Mouse (Mus musculus): ENCODE results near the gene Prkcz. TPM values are rescaled to one million over a fixed set of nuclear protein-coding genes. Genes with fewer than 3 reads are reported as not detected.

The Prkcz gene
- polyA plus RNA-seq, 1 experiment from 2014 or later: 82.1 TPM

GRCm38 (mm10) chr4:155283001-155283503, 78.1 kb downstream of the Prkcz start:
- Histone ChIP-seq H3K27ac (ENCODE audit: low read depth, low read length) (peak overlapping the region; percentile 28; the same call in 1 of the 2 replicates), H3K9ac (replicated peaks; ENCODE audit: low read depth, low read length) (no peak overlapping the region), H3K4me3 (ENCODE audit: low read depth, low read length) (no peak overlapping the region), H3K36me3 (ENCODE audit: control insufficient read depth, insufficient read depth, low read length) (no peaks in the 10 kb centered on the region), H3K9me3 (ENCODE audit: control insufficient read depth, low read length) (no peaks in the 10 kb centered on the region), H3K4me1 (ENCODE audit: control insufficient read depth, insufficient read depth, low read length) (peaks cover 4% of the 10 kb centered on the region; the same call in 1 of the 2 replicates), H3K27me3 (ENCODE audit: control insufficient read depth, insufficient read depth, low read length) (no peaks in the 10 kb centered on the region), H3K4me2 (ENCODE audit: low read depth, low read length) (no peak overlapping the region)
- ATAC-seq (ENCODE audit: low read depth): peak; percentile 24; the same call in 1 of the 2 replicates
- WGBS: 18% methylated on average over 11 of the region's 11 CpGs

GRCm38 (mm10) chr4:155282231-155282630, 78.9 kb downstream of the Prkcz start:
- Histone ChIP-seq H3K4me2 (ENCODE audit: low read depth, low read length) (no peak overlapping the region), H3K27ac (ENCODE audit: low read depth, low read length) (no peak overlapping the region), H3K27me3 (ENCODE audit: control insufficient read depth, insufficient read depth, low read length) (no peaks in the 10 kb centered on the region), H3K4me3 (ENCODE audit: low read depth, low read length) (no peak overlapping the region), H3K4me1 (ENCODE audit: control insufficient read depth, insufficient read depth, low read length) (peaks cover 4% of the 10 kb centered on the region; the same call in 1 of the 2 replicates), H3K9ac (replicated peaks; ENCODE audit: low read depth, low read length) (no peak overlapping the region), H3K36me3 (ENCODE audit: control insufficient read depth, insufficient read depth, low read length) (no peaks in the 10 kb centered on the region), H3K9me3 (ENCODE audit: control insufficient read depth, low read length) (no peaks in the 10 kb centered on the region)
- ATAC-seq (ENCODE audit: low read depth): no peak
- 75% methylated on average over 6 of the region's 6 CpGs for WGBS

GRCm38 (mm10) chr4:155281652-155282051, 79.5 kb downstream of the Prkcz start:
- Histone ChIP-seq H3K4me3 (ENCODE audit: low read depth, low read length) (no peak overlapping the region), H3K9ac (replicated peaks; ENCODE audit: low read depth, low read length) (no peak overlapping the region), H3K4me2 (ENCODE audit: low read depth, low read length) (no peak overlapping the region), H3K36me3 (ENCODE audit: control insufficient read depth, insufficient read depth, low read length) (no peaks in the 10 kb centered on the region), H3K27me3 (ENCODE audit: control insufficient read depth, insufficient read depth, low read length) (no peaks in the 10 kb centered on the region), H3K27ac (ENCODE audit: low read depth, low read length) (no peak overlapping the region), H3K9me3 (ENCODE audit: control insufficient read depth, low read length) (no peaks in the 10 kb centered on the region), H3K4me1 (ENCODE audit: control insufficient read depth, insufficient read depth, low read length) (peaks cover 4% of the 10 kb centered on the region; the same call in 1 of the 2 replicates)
- ATAC-seq (ENCODE audit: low read depth): no peak
- 89% methylated on average over 8 of the region's 8 CpGs for WGBS

- no peak overlapping the region for H3K4me2 ChIP-seq (ENCODE audit: low read depth, low read length)
Observed at GRCm38 (mm10) chr4:155281227-155281626, 79.9 kb downstream of the Prkcz start.

GRCm38 (mm10) chr4:155280768-155281121, 80.4 kb downstream of the Prkcz start:
- H3K4me2 ChIP-seq (ENCODE audit: low read depth, low read length): no peak overlapping the region
- H3K4me3 ChIP-seq (ENCODE audit: low read depth, low read length): no peak overlapping the region
- H3K36me3 ChIP-seq (ENCODE audit: control insufficient read depth, insufficient read depth, low read length): no peaks in the 10 kb centered on the region
- no peaks in the 10 kb centered on the region for H3K9me3 ChIP-seq (ENCODE audit: control insufficient read depth, low read length)
- no peak overlapping the region for H3K27ac ChIP-seq (ENCODE audit: low read depth, low read length)
- peaks cover 4% of the 10 kb centered on the region; the same call in 1 of the 2 replicates for H3K4me1 ChIP-seq (ENCODE audit: control insufficient read depth, insufficient read depth, low read length)
- WGBS: 86% methylated on average over 1 of the region's 1 CpGs
- no peak for ATAC-seq (ENCODE audit: low read depth)
- no peaks in the 10 kb centered on the region for H3K27me3 ChIP-seq (ENCODE audit: control insufficient read depth, insufficient read depth, low read length)
- H3K9ac ChIP-seq (replicated peaks; ENCODE audit: low read depth, low read length): no peak overlapping the region

More at GRCm38 (mm10) chr4:155281227-155281626, 79.9 kb downstream of the Prkcz start:
- Histone ChIP-seq H3K27me3 (ENCODE audit: control insufficient read depth, insufficient read depth, low read length) (no peaks in the 10 kb centered on the region), H3K9ac (replicated peaks; ENCODE audit: low read depth, low read length) (no peak overlapping the region), H3K4me3 (ENCODE audit: low read depth, low read length) (no peak overlapping the region), H3K9me3 (ENCODE audit: control insufficient read depth, low read length) (no peaks in the 10 kb centered on the region), H3K36me3 (ENCODE audit: control insufficient read depth, insufficient read depth, low read length) (no peaks in the 10 kb centered on the region), H3K4me1 (ENCODE audit: control insufficient read depth, insufficient read depth, low read length) (peaks cover 4% of the 10 kb centered on the region; the same call in 1 of the 2 replicates), H3K27ac (ENCODE audit: low read depth, low read length) (no peak overlapping the region)
- no peak for ATAC-seq (ENCODE audit: low read depth)
- WGBS: 80% methylated on average over 2 of the region's 2 CpGs

- H3K4me2 ChIP-seq (ENCODE audit: low read depth, low read length): no peak overlapping the region
- H3K4me1 ChIP-seq (ENCODE audit: control insufficient read depth, insufficient read depth, low read length): peaks cover 4% of the 10 kb centered on the region; the same call in 1 of the 2 replicates
- WGBS: 73% methylated on average over 16 of the region's 16 CpGs
- H3K4me3 ChIP-seq (ENCODE audit: low read depth, low read length): no peak overlapping the region
- H3K36me3 ChIP-seq (ENCODE audit: control insufficient read depth, insufficient read depth, low read length): no peaks in the 10 kb centered on the region
- H3K27ac ChIP-seq (ENCODE audit: low read depth, low read length): no peak overlapping the region
- H3K27me3 ChIP-seq (ENCODE audit: control insufficient read depth, insufficient read depth, low read length): no peaks in the 10 kb centered on the region
- no peak for ATAC-seq (ENCODE audit: low read depth)
- no peaks in the 10 kb centered on the region for H3K9me3 ChIP-seq (ENCODE audit: control insufficient read depth, low read length)
- no peak overlapping the region for H3K9ac ChIP-seq (replicated peaks; ENCODE audit: low read depth, low read length)
Observed at GRCm38 (mm10) chr4:155279926-155280767, 81.0 kb downstream of the Prkcz start.

- H3K4me1 ChIP-seq (ENCODE audit: control insufficient read depth, insufficient read depth, low read length): peaks cover 4% of the 10 kb centered on the region; the same call in 1 of the 2 replicates
- H3K9ac ChIP-seq (replicated peaks; ENCODE audit: low read depth, low read length): no peak overlapping the region
- no peak overlapping the region for H3K4me3 ChIP-seq (ENCODE audit: low read depth, low read length)
- H3K27me3 ChIP-seq (ENCODE audit: control insufficient read depth, insufficient read depth, low read length): no peaks in the 10 kb centered on the region
- no peaks in the 10 kb centered on the region for H3K9me3 ChIP-seq (ENCODE audit: control insufficient read depth, low read length)
- WGBS: 86% methylated on average over 8 of the region's 8 CpGs
- ATAC-seq (ENCODE audit: low read depth): no peak
- no peak overlapping the region for H3K27ac ChIP-seq (ENCODE audit: low read depth, low read length)
- H3K36me3 ChIP-seq (ENCODE audit: control insufficient read depth, insufficient read depth, low read length): no peaks in the 10 kb centered on the region
- no peak overlapping the region for H3K4me2 ChIP-seq (ENCODE audit: low read depth, low read length)
Observed at GRCm38 (mm10) chr4:155279054-155279453, 82.1 kb downstream of the Prkcz start.

GRCm38 (mm10) chr4:155277963-155278362, 83.2 kb downstream of the Prkcz start:
- no peak overlapping the region for H3K4me3 ChIP-seq (ENCODE audit: low read depth, low read length)
- H3K9me3 ChIP-seq (ENCODE audit: control insufficient read depth, low read length): no peaks in the 10 kb centered on the region
- H3K27me3 ChIP-seq (ENCODE audit: control insufficient read depth, insufficient read depth, low read length): no peaks in the 10 kb centered on the region
- no peak for ATAC-seq (ENCODE audit: low read depth)
- no peak overlapping the region for H3K27ac ChIP-seq (ENCODE audit: low read depth, low read length)
- H3K36me3 ChIP-seq (ENCODE audit: control insufficient read depth, insufficient read depth, low read length): no peaks in the 10 kb centered on the region
- WGBS: 59% methylated on average over 6 of the region's 6 CpGs
- H3K9ac ChIP-seq (replicated peaks; ENCODE audit: low read depth, low read length): no peak overlapping the region
- H3K4me2 ChIP-seq (ENCODE audit: low read depth, low read length): no peak overlapping the region
- no peaks in the 10 kb centered on the region; the same call in 1 of the 2 replicates for H3K4me1 ChIP-seq (ENCODE audit: control insufficient read depth, insufficient read depth, low read length)

- Histone ChIP-seq H3K9ac (replicated peaks; ENCODE audit: low read depth, low read length) (no peak overlapping the region), H3K4me1 (ENCODE audit: control insufficient read depth, insufficient read depth, low read length) (no peaks in the 10 kb centered on the region), H3K27ac (ENCODE audit: low read depth, low read length) (no peak overlapping the region), H3K36me3 (ENCODE audit: control insufficient read depth, insufficient read depth, low read length) (peaks cover 4% of the 10 kb centered on the region), H3K27me3 (ENCODE audit: control insufficient read depth, insufficient read depth, low read length) (no peaks in the 10 kb centered on the region), H3K4me3 (ENCODE audit: low read depth, low read length) (no peak overlapping the region), H3K4me2 (ENCODE audit: low read depth, low read length) (no peak overlapping the region), H3K9me3 (ENCODE audit: control insufficient read depth, low read length) (no peaks in the 10 kb centered on the region)
- WGBS: 39% methylated on average over 3 of the region's 3 CpGs
- ATAC-seq (ENCODE audit: low read depth): no peak
Observed at GRCm38 (mm10) chr4:155274851-155275250, 86.3 kb downstream of the Prkcz start.

Data from neural tube, embryonic 14.5 days (tissue).